Mouse (Mus musculus) cerebellum, adult 2 months (tissue): ENCODE measurements around the gene Ifitm6.

Source experiments
- CTCF ChIP-seq: fragments of 200-500 bp; IDR thresholded peaks from 2 replicates; pipeline ENCODE4 v1.5.1; 2011; ENCODE audit warnings: low read depth, mild to moderate bottlenecking, control low read depth, low read length, moderate library complexity, borderline replicate concordance; ENCODE audit not compliant: insufficient read depth
- POLR2A ChIP-seq: fragments of 200-500 bp; IDR thresholded peaks from 2 replicates; pipeline ENCODE4 v1.6.1; 2011; ENCODE audit warnings: low read length, control low read depth, borderline replicate concordance; ENCODE audit not compliant: insufficient read depth

- TF ChIP-seq POLR2A, result no peak
- TF ChIP-seq CTCF, result no peak
These were observed 38.1 kb upstream of the Ifitm6 start for GRCm38 (mm10) chr7:141055785-141056184.
